Mouse (Mus musculus): ENCODE measurements around the gene Arhgef25. TPM values are rescaled to one million over a fixed set of nuclear protein-coding genes. Genes with fewer than 3 reads are reported as not detected.
"Not testable (repeated sequence)": the region's sequence is repeated elsewhere in the genome, so short reads cannot be mapped to it uniquely, and the experiment has no call there.

Gene Arhgef25
- polyA plus RNA-seq, 1 experiment: 187 TPM

DNA sequence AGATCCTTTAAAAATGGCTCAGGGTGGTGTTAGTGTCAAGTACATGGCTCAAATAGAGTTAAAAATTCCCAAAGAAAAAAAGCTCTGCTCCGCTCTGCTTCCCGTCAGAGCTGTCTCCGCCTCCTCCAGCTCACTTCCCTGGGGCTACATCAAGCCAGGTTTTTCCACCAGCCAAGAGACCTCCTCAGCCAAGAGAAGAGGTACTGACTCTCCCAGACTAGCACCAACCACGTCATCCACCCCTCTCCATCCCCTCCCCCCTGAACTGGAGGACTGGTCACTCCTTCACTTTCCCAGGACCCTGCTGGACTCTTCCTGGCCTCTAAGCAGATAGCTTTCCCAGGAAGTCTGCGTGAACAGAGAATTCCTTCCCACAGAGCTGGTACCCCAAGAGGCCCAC is 6.5 kb upstream of the Arhgef25 start:
- H3K4me3 ChIP-seq (ENCODE audit: insufficient read depth, low read length): peak overlapping the region; percentile 79
- H3K27ac ChIP-seq (ENCODE audit: insufficient read depth, low read length): peak overlapping the region; percentile 87
- TF ChIP-seq POLR2A (IDR thresholded peaks at IDR 0.05; ENCODE audit: low read depth, low read length) (peak; percentile 54; the same call in 1 of the 2 replicates), CTCF (IDR thresholded peaks at IDR 0.05; ENCODE audit: borderline replicate concordance, insufficient read depth, low read length) (no peak)
- no peaks in the 10 kb centered on the region for H3K4me1 ChIP-seq (ENCODE audit: control insufficient read depth, insufficient read depth, low read length)

DNA sequence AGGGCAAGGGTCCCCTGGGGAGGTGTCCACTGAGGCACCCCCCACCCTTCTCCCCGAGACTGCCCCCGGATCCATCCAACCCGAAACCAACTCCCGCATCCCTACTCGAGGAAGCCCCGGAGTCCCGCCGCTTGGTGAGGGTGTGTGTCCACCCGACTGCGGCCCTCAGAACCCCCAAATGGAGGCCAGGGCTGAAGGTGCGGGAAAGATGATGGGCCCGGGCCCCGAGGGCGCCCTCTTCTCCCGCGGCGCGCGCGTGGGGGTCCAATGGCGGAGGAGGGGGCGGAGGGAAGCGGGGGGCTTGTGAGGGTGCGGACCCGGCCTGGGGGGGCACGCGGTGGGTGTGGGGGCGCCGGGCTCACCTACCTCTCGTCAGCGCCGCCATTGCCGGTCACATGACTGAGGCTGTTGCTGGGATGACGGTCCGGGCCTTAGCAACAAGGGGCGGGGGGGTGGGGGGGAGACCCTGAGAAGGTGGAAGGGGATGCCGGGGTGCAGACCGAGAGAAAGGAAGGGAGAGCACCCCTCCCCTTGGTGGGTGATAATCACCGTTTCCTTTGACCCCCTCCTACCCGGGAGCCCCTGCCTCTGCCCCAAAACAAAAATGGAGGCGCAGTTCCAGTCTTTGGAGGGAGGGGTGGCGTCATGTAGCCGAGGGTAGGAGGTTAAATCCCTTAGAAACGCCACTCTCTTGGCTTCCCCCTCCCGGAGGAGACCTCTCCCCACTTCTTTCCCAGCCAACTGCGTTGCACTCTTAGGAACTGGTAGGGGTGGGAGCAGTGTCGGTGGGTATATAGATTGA is 5.6 kb upstream of the Arhgef25 start, which contains the start of gene Dtx3:
Gene Dtx3 (minus strand): TSS at position 401 of the 802 bp plus-strand sequence.
- Histone ChIP-seq H3K4me1 (ENCODE audit: control insufficient read depth, insufficient read depth, low read length) (peaks cover 2% of the 10 kb centered on the region), H3K27ac (ENCODE audit: insufficient read depth, low read length) (peak within 1 kb of the TSS; percentile 87), H3K4me3 (ENCODE audit: insufficient read depth, low read length) (peak within 1 kb of the TSS; percentile 79)
- peak; percentile 27 for TF ChIP-seq POLR2A (IDR thresholded peaks at IDR 0.05; ENCODE audit: low read depth, low read length)
- TF ChIP-seq CTCF (IDR thresholded peaks at IDR 0.05; ENCODE audit: borderline replicate concordance, insufficient read depth, low read length): no peak

DNA sequence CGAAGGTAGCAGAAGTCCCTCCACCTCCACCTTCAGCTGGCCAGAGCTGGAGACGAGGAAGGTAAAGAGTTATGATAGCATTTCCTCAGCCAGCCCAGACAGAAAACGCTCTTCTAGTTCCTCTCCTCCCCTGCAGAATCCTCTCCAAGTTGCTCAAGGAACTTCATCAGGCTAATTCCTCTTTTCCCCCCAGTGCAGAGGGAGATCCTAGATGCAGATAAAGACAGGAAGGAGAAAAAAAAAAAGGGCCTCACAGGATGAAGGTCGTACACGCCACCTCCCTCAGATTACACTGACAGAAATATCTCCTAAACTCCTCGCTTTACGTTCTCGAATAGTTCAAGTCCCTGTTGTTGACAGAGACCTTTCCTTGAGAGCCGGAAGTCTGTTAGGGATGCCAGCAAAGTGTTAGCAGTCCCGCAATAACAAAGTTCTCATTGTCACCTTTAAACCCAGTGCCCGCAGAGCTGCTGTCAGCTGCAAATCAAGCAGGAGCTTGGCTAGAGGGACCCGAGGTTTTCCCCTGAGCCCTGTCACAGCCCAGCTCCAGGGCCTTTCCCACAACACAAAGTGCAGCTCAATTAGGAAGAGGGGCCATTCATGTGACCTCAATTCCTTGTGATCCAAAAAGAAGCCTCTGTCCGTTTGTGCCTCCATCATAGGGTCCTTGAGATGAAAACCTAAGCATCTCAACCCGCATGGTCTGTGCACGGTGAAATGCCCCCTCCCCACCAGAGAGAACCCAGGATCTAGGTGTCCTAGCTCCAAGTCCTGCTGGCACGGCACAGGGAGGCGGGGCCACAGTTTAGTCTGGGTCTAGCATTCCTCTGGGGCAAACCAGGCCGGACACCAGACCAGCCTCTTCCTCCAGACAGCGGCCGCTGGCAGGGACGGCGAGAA is 4.8 kb upstream of the Arhgef25 start:
- TF ChIP-seq POLR2A (IDR thresholded peaks at IDR 0.05; ENCODE audit: low read depth, low read length) (peak; percentile 80), CTCF (IDR thresholded peaks at IDR 0.05; ENCODE audit: borderline replicate concordance, insufficient read depth, low read length) (no peak)
- H3K4me1 ChIP-seq (ENCODE audit: control insufficient read depth, insufficient read depth, low read length): peaks cover 4% of the 10 kb centered on the region
- peak overlapping the region; percentile 63 for H3K27ac ChIP-seq (ENCODE audit: insufficient read depth, low read length)
- peak overlapping the region; percentile 79 for H3K4me3 ChIP-seq (ENCODE audit: insufficient read depth, low read length)

DNA sequence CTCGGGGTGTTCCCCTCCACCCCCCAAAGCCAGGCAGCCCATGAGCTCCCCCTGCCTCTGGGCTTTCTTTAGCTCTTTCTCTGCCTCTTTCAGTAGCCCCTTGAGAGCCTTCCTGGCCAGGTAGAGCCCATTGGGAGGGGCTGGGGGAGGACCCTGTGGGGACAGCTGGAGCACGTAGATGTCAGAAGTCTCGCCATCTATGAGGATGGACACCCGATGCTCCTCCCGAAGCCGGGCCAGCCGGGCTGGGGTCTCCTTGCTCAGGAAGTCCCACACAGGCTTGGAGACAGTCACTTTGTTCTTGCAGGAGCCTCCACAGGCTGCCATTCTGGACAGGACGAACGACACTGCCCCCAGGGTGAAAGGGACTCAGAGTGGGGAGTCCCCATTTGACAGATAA is 3.1 kb upstream of the Arhgef25 start:
- Histone ChIP-seq H3K27ac (ENCODE audit: insufficient read depth, low read length) (no peak overlapping the region), H3K4me1 (ENCODE audit: control insufficient read depth, insufficient read depth, low read length) (peaks cover 4% of the 10 kb centered on the region), H3K4me3 (ENCODE audit: insufficient read depth, low read length) (no peak overlapping the region)
- no peak for TF ChIP-seq POLR2A (IDR thresholded peaks at IDR 0.05; ENCODE audit: low read depth, low read length)
- TF ChIP-seq CTCF (IDR thresholded peaks at IDR 0.05; ENCODE audit: borderline replicate concordance, insufficient read depth, low read length): no peak

DNA sequence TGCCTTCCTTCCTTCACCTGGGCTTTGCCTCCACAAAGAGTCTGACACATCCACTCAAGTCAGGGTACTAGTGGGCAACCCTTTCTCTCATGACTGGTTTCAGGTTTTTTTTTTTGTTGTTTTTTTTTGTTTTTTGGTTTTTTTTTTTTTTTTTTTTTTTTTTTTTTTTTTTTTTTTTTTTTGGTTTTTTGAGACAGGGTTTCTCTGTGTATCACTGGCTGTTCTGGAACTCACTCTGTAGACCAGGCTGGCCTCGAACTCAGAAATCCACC is 2.1 kb upstream of the Arhgef25 start:
- H3K27ac ChIP-seq (ENCODE audit: insufficient read depth, low read length); H3K4me1 ChIP-seq (ENCODE audit: control insufficient read depth, insufficient read depth, low read length); H3K4me3 ChIP-seq (ENCODE audit: insufficient read depth, low read length): not testable (repeated sequence)

DNA sequence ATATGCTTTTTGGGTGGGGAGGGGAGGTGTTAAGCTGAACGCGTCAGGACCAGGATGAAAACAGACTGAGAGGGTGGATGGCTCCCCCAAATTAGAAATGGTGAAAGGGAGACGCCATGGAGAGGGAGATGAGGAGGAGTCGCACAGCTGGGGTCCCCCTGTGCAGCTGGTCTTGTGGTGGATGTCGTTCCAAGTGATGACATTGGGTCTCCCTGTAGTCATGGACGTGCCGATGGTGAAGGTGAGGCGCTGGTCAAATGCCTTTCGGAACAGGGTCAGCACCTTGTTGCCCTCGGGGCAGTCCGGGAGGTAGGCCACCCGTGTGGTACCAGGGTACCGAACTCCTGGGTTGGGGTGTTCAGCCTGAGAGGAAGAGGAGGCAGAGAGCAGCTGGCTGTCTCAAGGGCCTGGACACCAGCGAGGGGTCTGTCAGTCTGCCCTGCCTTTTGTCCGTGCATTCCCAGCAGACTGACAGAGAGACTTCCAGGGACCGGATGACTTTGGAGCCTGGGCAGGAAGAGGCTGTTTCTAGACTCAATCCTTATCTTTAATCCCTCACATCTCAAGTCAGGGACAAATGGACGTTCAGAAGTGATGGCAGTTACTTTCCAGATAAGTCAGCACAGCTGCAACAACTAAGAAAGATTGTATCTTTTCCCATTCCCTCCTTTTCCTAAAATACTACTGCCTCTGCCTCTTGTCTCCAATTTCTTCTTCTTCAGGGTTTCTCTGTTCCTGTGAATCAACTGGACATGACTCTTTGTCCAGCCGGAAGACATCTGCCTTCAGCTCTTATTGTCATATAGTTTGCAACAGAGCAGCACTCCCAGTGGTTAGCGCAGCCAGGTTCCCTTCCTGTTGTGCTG is 1.5 kb upstream of the Arhgef25 start:
- H3K4me3 ChIP-seq (ENCODE audit: insufficient read depth, low read length): no peak overlapping the region
- H3K27ac ChIP-seq (ENCODE audit: insufficient read depth, low read length): peak overlapping the region; percentile 100
- peaks cover 4% of the 10 kb centered on the region for H3K4me1 ChIP-seq (ENCODE audit: control insufficient read depth, insufficient read depth, low read length)
- TF ChIP-seq CTCF (IDR thresholded peaks at IDR 0.05; ENCODE audit: borderline replicate concordance, insufficient read depth, low read length) (no peak), POLR2A (IDR thresholded peaks at IDR 0.05; ENCODE audit: low read depth, low read length) (no peak; the same call in 1 of the 2 replicates)

DNA sequence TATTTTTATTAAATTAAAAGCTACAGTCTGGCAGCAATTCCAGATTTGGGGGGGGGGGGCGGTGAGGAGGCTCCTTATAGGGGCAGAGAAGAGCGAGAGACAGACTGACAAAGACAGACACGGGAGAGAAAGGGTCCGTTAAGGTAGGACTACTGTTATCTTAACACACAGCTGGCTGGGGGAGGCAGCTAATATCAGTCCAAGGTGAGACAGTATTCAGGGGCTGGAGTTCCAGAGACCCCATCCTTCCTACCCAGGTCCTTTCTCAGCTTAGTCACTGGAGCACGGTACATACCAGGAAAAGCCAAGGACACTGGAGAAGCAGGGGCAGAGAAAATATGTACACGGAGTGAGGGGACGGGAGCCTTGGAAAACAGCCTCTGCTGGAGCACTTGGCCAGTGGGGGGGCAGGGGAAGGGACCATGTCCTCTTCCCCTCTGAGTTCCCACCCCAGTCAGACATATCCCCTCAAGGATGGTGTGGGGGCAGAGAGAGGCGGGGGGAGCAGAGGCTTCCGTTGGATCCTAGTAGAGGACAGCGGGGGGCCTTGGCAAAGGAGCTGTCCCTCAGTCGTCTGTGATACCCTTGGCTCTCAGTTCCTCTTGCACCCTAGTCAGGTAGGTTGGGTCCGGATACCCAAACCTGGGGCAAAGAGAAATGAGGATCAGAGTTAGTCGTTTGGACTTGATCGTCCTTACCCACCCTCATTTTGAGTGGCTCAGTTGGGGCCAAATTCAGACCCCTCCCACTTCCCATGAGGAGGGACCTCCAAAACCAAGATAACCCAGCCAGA is 711 bp upstream of the Arhgef25 start:
- Histone ChIP-seq H3K4me3 (ENCODE audit: insufficient read depth, low read length) (peak overlapping the region; percentile 91), H3K27ac (ENCODE audit: insufficient read depth, low read length) (peak overlapping the region; percentile 100), H3K4me1 (ENCODE audit: control insufficient read depth, insufficient read depth, low read length) (peaks cover 4% of the 10 kb centered on the region)
- TF ChIP-seq CTCF (IDR thresholded peaks at IDR 0.05; ENCODE audit: borderline replicate concordance, insufficient read depth, low read length) (no peak), POLR2A (IDR thresholded peaks at IDR 0.05; ENCODE audit: low read depth, low read length) (peak; percentile 29; the same call in 1 of the 2 replicates)

DNA sequence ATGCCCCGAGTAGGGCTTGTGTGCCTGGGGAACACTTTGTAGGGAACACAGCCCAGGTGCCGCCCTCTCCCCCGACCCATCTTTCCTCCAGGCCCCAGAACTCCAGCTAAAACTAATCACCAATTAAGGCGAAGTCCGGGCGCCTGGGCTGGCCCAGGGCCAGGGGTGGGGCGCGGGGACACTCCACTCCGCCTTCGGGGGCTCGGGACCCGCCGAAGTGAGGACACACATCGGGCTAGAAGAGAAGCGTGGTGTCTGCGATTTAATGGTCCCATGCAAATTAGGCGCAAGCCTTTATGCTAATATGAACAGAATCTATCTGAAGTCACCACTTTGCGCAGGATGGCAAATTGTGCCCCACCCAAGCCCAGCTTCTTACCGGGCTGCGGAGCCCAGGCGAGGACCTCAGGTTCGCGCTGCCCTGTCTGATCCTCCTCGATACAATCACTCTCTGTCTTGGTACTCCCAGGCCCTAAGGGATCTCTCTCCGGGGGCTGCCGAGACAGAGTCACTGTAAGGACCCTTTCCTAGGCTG is 700 bp downstream of the Arhgef25 start:
- H3K27ac ChIP-seq (ENCODE audit: insufficient read depth, low read length): peak overlapping the region; percentile 100
- H3K4me1 ChIP-seq (ENCODE audit: control insufficient read depth, insufficient read depth, low read length): peaks cover 4% of the 10 kb centered on the region
- peak overlapping the region; percentile 91 for H3K4me3 ChIP-seq (ENCODE audit: insufficient read depth, low read length)
- TF ChIP-seq CTCF (IDR thresholded peaks at IDR 0.05; ENCODE audit: borderline replicate concordance, insufficient read depth, low read length) (no peak), POLR2A (IDR thresholded peaks at IDR 0.05; ENCODE audit: low read depth, low read length) (peak; percentile 61; the same call in 1 of the 2 replicates)

Data from embryonic fibroblast, embryonic 13.5 days (primary cell).